Comparison of ENCODE assay signal across 8 mouse cellular contexts in the genomic region with DNA sequence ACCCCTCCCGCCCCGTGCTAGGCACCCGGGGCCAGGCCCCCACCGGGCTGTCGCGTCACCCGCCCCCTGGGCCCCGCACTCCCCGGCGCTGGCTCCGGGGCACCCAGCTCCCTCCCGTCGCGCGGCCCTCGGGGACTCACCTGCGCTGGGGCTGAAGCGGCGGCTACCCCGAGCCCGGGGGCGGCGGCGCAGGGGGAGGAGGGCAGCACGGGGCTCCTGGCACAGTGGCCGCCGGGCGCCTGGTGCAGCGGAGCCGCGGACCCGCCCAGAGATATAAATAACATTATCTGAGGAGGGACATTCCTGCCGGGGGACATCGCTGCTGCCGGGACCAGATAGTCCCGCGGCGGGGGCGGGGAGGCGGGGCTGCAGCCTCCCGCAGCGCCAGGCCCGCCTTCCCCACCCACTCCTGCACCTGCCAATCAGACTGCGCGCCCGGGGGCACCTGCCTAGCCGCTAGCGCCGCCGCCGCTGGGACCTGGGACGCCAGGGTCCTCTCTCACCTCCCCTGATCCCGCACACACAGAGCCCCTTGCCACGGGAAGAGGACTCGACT. TPM values are rescaled to one million over a fixed set of nuclear protein-coding genes. Genes with fewer than 3 reads are reported as not detected.
DNase-seq lines count a peak whose midpoint lies in the region; ATAC-seq and TF ChIP-seq lines count a peak whose summit lies in the region.

No protein-coding gene starts in this region.

- TF ChIP-seq CTCF in embryonic fibroblast, embryonic 13.5 days (IDR thresholded peaks at IDR 0.05; ENCODE audit: borderline replicate concordance, insufficient read depth, low read length) = no peak

- WGBS in heart, embryonic 11.5 days (ENCODE audit: insufficient replicate concordance) = under 1% methylated on average over 46 of the region's 55 CpGs
- 1% methylated on average over 44 of the region's 55 CpGs for WGBS in kidney, embryonic 14.5 days
- under 1% methylated on average over 43 of the region's 55 CpGs for WGBS in liver, embryonic 11.5 days

- H3K9ac ChIP-seq in heart, embryonic 11.5 days (ENCODE audit: low read depth, low read length) = peak overlapping the region; percentile 83
- H3K9ac ChIP-seq in kidney, embryonic 14.5 days (ENCODE audit: low read depth, low read length) = peak overlapping the region; percentile 61
- peak overlapping the region; percentile 92 for H3K9ac ChIP-seq in liver, embryonic 11.5 days (ENCODE audit: low read depth, low read length)

- peak; percentile 94 for ATAC-seq in heart, embryonic 11.5 days (replicated peaks; ENCODE audit: insufficient number of reproducible peaks, low FRiP score, low TSS enrichment)
- peak; percentile 81 for ATAC-seq in kidney, embryonic 14.5 days (ENCODE audit: low FRiP score, low TSS enrichment)
- peak; percentile 95 for ATAC-seq in liver, embryonic 11.5 days (replicated peaks; ENCODE audit: low FRiP score)
- peak; percentile 11; the same call in 1 of the 2 replicates for ATAC-seq in monocyte, adult 5-6 weeks (replicated peaks; ENCODE audit: insufficient number of reproducible peaks, low FRiP score, low TSS enrichment, poor library complexity, severe bottlenecking)

- H3K4me3 ChIP-seq in embryonic fibroblast, embryonic 13.5 days (ENCODE audit: insufficient read depth, low read length) = peak overlapping the region; percentile 36
- peak overlapping the region; percentile 69 for H3K4me3 ChIP-seq in heart, embryonic 11.5 days (ENCODE audit: low read depth, low read length)
- peak overlapping the region; percentile 67 for H3K4me3 ChIP-seq in kidney, embryonic 14.5 days (ENCODE audit: low read length)
- H3K4me3 ChIP-seq in liver, embryonic 11.5 days (ENCODE audit: low read depth, low read length) = peak overlapping the region; percentile 85

- peaks cover 31% of the 10 kb centered on the region for H3K27me3 ChIP-seq in heart, embryonic 11.5 days (ENCODE audit: control insufficient read depth, insufficient read depth, low read length)
- peaks cover 48% of the 10 kb centered on the region for H3K27me3 ChIP-seq in kidney, embryonic 14.5 days (ENCODE audit: control insufficient read depth, insufficient read depth, low read length)
- peaks cover 22% of the 10 kb centered on the region for H3K27me3 ChIP-seq in liver, embryonic 11.5 days (replicated peaks; ENCODE audit: control insufficient read depth, insufficient read depth, low read length)

- no peaks in the 10 kb centered on the region for H3K36me3 ChIP-seq in heart, embryonic 11.5 days (ENCODE audit: control insufficient read depth, insufficient read depth, low read length)
- H3K36me3 ChIP-seq in kidney, embryonic 14.5 days (ENCODE audit: control insufficient read depth, insufficient read depth, low read length) = no peaks in the 10 kb centered on the region
- H3K36me3 ChIP-seq in liver, embryonic 11.5 days (ENCODE audit: control insufficient read depth, insufficient read depth, low read length) = no peaks in the 10 kb centered on the region

- peak; percentile 62 to 66 for DNase-seq in B cell, adult 2 months
- DNase-seq in adrenal gland, postnatal 4 days (ENCODE audit: low spot score in 2 of 2) = peak; percentile 40 to 57
- DNase-seq in liver, embryonic 11.5 days (ENCODE audit: low spot score) = peak; percentile 85
- DNase-seq in spleen, postnatal 36 days (ENCODE audit: low spot score in 2 of 2) = peak; percentile 79 to 83

- no peak for TF ChIP-seq POLR2A in embryonic fibroblast, embryonic 13.5 days (IDR thresholded peaks at IDR 0.05; ENCODE audit: low read depth, low read length)

- no peaks in the 10 kb centered on the region for H3K9me3 ChIP-seq in heart, embryonic 11.5 days (replicated peaks; ENCODE audit: control insufficient read depth, low read length)
- no peaks in the 10 kb centered on the region for H3K9me3 ChIP-seq in kidney, embryonic 14.5 days (ENCODE audit: control insufficient read depth, low read length)
- no peaks in the 10 kb centered on the region for H3K9me3 ChIP-seq in liver, embryonic 11.5 days (ENCODE audit: control insufficient read depth, low read length)

- no peak overlapping the region for H3K27ac ChIP-seq in embryonic fibroblast, embryonic 13.5 days (ENCODE audit: insufficient read depth, low read length)
- peak overlapping the region; percentile 84 for H3K27ac ChIP-seq in heart, embryonic 11.5 days (ENCODE audit: low read depth, low read length)
- H3K27ac ChIP-seq in kidney, embryonic 14.5 days (ENCODE audit: low read depth, low read length) = no peak overlapping the region
- H3K27ac ChIP-seq in liver, embryonic 11.5 days (ENCODE audit: low read depth, low read length) = peak overlapping the region; percentile 91

- H3K4me1 ChIP-seq in embryonic fibroblast, embryonic 13.5 days (ENCODE audit: control insufficient read depth, insufficient read depth, low read length) = no peaks in the 10 kb centered on the region
- peaks cover 7% of the 10 kb centered on the region; the same call in 1 of the 2 replicates for H3K4me1 ChIP-seq in heart, embryonic 11.5 days (ENCODE audit: control insufficient read depth, insufficient read depth, low read length)
- peaks cover 8% of the 10 kb centered on the region for H3K4me1 ChIP-seq in kidney, embryonic 14.5 days (ENCODE audit: control insufficient read depth, insufficient read depth, low read length)
- H3K4me1 ChIP-seq in liver, embryonic 11.5 days (replicated peaks; ENCODE audit: control insufficient read depth, insufficient read depth, low read length) = peaks cover 32% of the 10 kb centered on the region

- peak overlapping the region; percentile 82 for H3K4me2 ChIP-seq in heart, embryonic 11.5 days
- H3K4me2 ChIP-seq in kidney, embryonic 14.5 days (replicated peaks; ENCODE audit: low read depth, low read length) = peak overlapping the region; percentile 100
- peak overlapping the region; percentile 98 for H3K4me2 ChIP-seq in liver, embryonic 11.5 days

RNA-seq across cellular contexts. Expression of a gene that starts 0.5 kb away (rescaled TPM):
- total RNA-seq in adrenal gland, postnatal 4 days (2021) = 10 to 100 TPM; 72.0 to 85.6 TPM
- polyA plus RNA-seq in embryonic fibroblast, embryonic 13.5 days (2011; ENCODE audit: insufficient read length, low read depth, missing spikeins) = not detected in 2 replicates
- polyA plus RNA-seq in heart, embryonic 11.5 days (2014; fragmentation: Nextera tagmentation; extraction: Ambion mirVana) = 15.7 and 17.0 TPM in 2 replicates
- polyA plus RNA-seq in kidney, embryonic 14.5 days (2014; fragmentation: Nextera tagmentation; extraction: Ambion mirVana) = 0.40 and 1.0 TPM in 2 replicates
- 53.4 and 61.2 TPM in 2 replicates for polyA plus RNA-seq in liver, embryonic 11.5 days (2014; fragmentation: Nextera tagmentation; extraction: Ambion mirVana)
- 0.76 to 1.3 TPM (median 0.85 TPM) in 3 replicates for total RNA-seq in monocyte, adult 5-6 weeks (2017)

RNA-seq across cellular contexts. Expression of a gene that starts 55.5 kb away (rescaled TPM):
- 10 to 100 TPM; 82.3 to 84.2 TPM for total RNA-seq in adrenal gland, postnatal 4 days (2021)
- polyA plus RNA-seq in embryonic fibroblast, embryonic 13.5 days (2011; ENCODE audit: insufficient read length, low read depth, missing spikeins) = 43.3 and 44.5 TPM in 2 replicates
- 146 and 148 TPM in 2 replicates for polyA plus RNA-seq in heart, embryonic 11.5 days (2014; fragmentation: Nextera tagmentation; extraction: Ambion mirVana)
- polyA plus RNA-seq in kidney, embryonic 14.5 days (2014; fragmentation: Nextera tagmentation; extraction: Ambion mirVana) = 138 and 171 TPM in 2 replicates
- 144 and 154 TPM in 2 replicates for polyA plus RNA-seq in liver, embryonic 11.5 days (2014; fragmentation: Nextera tagmentation; extraction: Ambion mirVana)
- 42.5 to 61.0 TPM (median 52.8 TPM) in 3 replicates for total RNA-seq in monocyte, adult 5-6 weeks (2017)

RNA-seq across cellular contexts. Expression of a gene that starts 55.5 kb away (rescaled TPM):
- 10 to 100 TPM; 19.4 to 22.1 TPM for total RNA-seq in adrenal gland, postnatal 4 days (2021)
- 51.9 and 81.7 TPM in 2 replicates for polyA plus RNA-seq in embryonic fibroblast, embryonic 13.5 days (2011; ENCODE audit: insufficient read length, low read depth, missing spikeins)
- 30.7 and 34.2 TPM in 2 replicates for polyA plus RNA-seq in heart, embryonic 11.5 days (2014; fragmentation: Nextera tagmentation; extraction: Ambion mirVana)
- polyA plus RNA-seq in kidney, embryonic 14.5 days (2014; fragmentation: Nextera tagmentation; extraction: Ambion mirVana) = 36.5 and 42.3 TPM in 2 replicates
- 41.6 and 43.8 TPM in 2 replicates for polyA plus RNA-seq in liver, embryonic 11.5 days (2014; fragmentation: Nextera tagmentation; extraction: Ambion mirVana)
- 1.4 to 8.8 TPM (median 6.4 TPM) in 3 replicates for total RNA-seq in monocyte, adult 5-6 weeks (2017)

Comparison
In these comparisons a context has a peak if more than half of its experiments do, and no peak if none do; other contexts are left out.
1. H3K27ac ChIP-seq: peak in heart, embryonic 11.5 days (single experiment) and liver, embryonic 11.5 days (single experiment); none in embryonic fibroblast, embryonic 13.5 days (single experiment) and kidney, embryonic 14.5 days (single experiment).
2. ATAC-seq: peak in every context shown above with its lines; median percentile 95 in liver, embryonic 11.5 days; 94 in heart, embryonic 11.5 days; 81 in kidney, embryonic 14.5 days; 11 in monocyte, adult 5-6 weeks.
3. Peak in every context shown above with its lines, with median percentiles within 50 percentile points of each other: DNase-seq, H3K4me3 ChIP-seq, H3K4me2 ChIP-seq and H3K9ac ChIP-seq.